Mouse (Mus musculus): ENCODE measurements at regions not wholly inside any gene's neighbourhood (a gene's known extent, or its start where the extent isn't known, plus 50 kb on each side); places are given as distances from the start of the nearest gene placed in this dataset.

DNA sequence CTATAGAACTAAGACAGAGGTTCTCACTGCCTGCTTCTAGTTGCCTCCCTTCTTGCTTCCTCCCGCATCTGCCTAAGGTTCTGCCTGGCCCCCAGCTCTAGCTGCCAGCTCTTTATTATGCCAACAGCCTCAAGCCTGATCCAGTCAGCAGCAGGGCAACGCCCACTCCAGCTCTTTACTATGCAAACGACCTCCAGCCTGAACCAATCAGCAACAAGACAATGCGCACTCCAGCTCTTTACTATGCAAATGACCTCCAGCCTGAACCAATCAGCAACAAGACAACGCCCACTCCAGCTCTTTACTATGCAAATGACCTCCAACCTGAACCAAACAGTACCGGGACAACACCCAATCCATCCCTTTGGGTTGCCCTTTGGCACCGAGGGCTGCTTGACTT lies 162.2 kb upstream of the Ank start:
- H3K4me1 ChIP-seq, result no peaks in the 10 kb centered on the region
- no peak overlapping the region for H3K4me2 ChIP-seq (replicated peaks)
- no peak for ATAC-seq (ENCODE audit: insufficient number of reproducible peaks, insufficient read depth, low FRiP score, low TSS enrichment)
- WGBS, result 57% methylated on average over 7 of the region's 7 CpGs
- H3K27ac ChIP-seq, result no peak overlapping the region
- H3K9me3 ChIP-seq, result no peaks in the 10 kb centered on the region
- H3K36me3 ChIP-seq, result no peaks in the 10 kb centered on the region
- no peaks in the 10 kb centered on the region for H3K27me3 ChIP-seq
- no peak overlapping the region for H3K4me3 ChIP-seq
- no peak overlapping the region for H3K9ac ChIP-seq

DNA sequence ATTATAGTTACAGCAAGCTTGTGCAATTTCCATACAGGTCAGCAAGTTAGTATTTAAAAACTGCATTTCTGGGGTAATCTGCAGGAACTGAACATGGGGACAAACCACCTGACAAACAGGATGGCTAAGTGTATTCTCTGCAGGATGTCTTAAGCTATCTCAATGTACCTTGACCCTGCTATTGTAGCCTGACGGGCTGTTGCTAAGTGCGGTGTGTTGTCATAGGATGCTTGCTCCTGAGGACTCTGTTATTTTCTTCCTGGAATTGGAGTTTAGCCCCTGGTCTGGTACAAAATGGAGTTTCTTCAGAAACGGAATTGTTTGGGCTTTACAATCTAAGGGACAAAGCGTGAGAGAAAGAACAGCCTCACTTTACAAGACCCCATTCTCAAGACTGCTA lies 161.4 kb upstream of the Ank start:
- H3K27ac ChIP-seq, result no peak overlapping the region
- no peaks in the 10 kb centered on the region for H3K9me3 ChIP-seq
- H3K27me3 ChIP-seq, result no peaks in the 10 kb centered on the region
- no peaks in the 10 kb centered on the region for H3K4me1 ChIP-seq
- no peak overlapping the region for H3K4me2 ChIP-seq (replicated peaks)
- no peaks in the 10 kb centered on the region for H3K36me3 ChIP-seq
- no peak for ATAC-seq (ENCODE audit: insufficient number of reproducible peaks, insufficient read depth, low FRiP score, low TSS enrichment)
- no peak overlapping the region for H3K4me3 ChIP-seq
- H3K9ac ChIP-seq, result no peak overlapping the region
- WGBS, result 91% methylated on average over 4 of the region's 4 CpGs

DNA sequence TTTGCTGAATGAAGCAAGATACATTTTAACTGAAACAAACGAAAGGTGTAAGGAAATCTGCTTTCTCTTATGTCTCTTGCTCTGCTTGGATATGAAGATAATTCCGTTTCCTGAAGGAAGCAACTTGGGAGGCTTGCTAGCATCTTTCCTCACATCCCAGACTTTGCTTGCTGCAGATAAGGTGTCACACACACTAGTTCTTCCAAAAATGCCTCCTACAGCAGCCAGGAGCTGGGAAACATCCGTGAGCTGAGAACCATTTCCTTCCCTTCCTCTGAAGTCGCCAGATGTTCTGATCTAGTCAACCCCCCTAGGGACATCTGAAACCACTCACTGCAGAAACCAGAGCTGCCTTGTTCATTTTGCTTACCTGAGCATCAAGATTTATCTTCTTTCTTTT lies 157.8 kb upstream of the Ank start:
- Histone ChIP-seq H3K9ac (no peak overlapping the region), H3K36me3 (no peaks in the 10 kb centered on the region), H3K27ac (no peak overlapping the region), H3K9me3 (no peaks in the 10 kb centered on the region), H3K4me2 (replicated peaks) (no peak overlapping the region), H3K27me3 (no peaks in the 10 kb centered on the region), H3K4me3 (no peak overlapping the region), H3K4me1 (no peaks in the 10 kb centered on the region)
- no peak for ATAC-seq (ENCODE audit: insufficient number of reproducible peaks, insufficient read depth, low FRiP score, low TSS enrichment)
- 49% methylated on average over 4 of the region's 4 CpGs for WGBS

DNA sequence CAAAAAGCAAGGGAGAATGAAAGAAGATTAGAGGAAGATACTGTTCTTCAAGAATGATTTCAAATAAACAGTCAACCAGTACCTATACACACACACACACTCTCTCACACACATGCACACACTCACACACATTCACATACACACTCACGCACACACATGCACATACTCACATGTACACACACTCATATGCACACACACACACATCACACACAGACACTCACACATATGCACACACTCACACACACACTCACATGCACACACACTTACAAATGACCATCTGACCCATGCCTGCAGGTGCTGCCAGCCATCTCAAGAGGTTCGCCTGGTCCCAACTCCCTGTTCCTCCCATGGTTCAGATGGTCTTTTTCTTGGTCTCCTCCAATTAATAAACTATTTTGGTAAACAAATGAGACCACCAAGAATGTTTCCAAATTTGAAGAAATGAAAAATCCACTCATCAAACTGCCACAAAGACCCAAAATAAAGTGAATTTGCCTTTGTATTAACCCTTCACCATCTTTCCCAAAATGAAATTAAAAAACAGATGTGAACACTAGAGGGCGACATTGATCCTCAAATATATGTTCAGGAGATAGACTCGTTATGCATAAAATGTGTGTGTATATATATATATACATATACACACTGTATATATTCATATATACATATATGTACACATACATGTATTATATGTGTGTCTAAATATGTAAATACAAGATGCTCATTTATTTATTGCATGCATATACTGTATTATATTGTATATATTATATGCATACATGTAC lies 150.3 kb upstream of the Ank start:
- no peaks in the 10 kb centered on the region for H3K4me1 ChIP-seq
- no peaks in the 10 kb centered on the region for H3K9me3 ChIP-seq
- no peak overlapping the region for H3K27ac ChIP-seq
- WGBS, result 49% methylated on average over 4 of the region's 4 CpGs
- no peak for ATAC-seq (ENCODE audit: insufficient number of reproducible peaks, insufficient read depth, low FRiP score, low TSS enrichment)
- H3K9ac ChIP-seq, result no peak overlapping the region
- H3K27me3 ChIP-seq, result no peaks in the 10 kb centered on the region
- no peak overlapping the region for H3K4me3 ChIP-seq
- H3K4me2 ChIP-seq (replicated peaks), result no peak overlapping the region
- no peaks in the 10 kb centered on the region for H3K36me3 ChIP-seq

DNA sequence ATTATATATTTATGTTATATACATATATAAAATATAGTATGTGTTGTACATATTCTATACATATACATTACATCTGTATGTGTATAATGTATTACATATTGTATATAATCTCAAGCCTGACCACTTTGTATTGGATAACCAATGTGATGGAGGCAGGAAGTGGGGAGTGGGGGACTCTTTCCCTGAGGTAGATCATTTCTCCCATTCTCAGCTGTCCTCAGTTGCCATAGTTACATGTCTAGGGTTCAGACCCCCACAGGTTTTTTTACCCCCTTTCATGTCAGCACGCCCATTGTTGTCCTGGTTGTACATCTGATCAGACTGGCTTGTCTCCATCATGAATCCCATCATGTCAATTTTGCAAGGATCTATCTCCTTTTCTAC lies 149.7 kb upstream of the Ank start:
- Histone ChIP-seq H3K9me3 (no peaks in the 10 kb centered on the region), H3K4me3 (no peak overlapping the region), H3K36me3 (no peaks in the 10 kb centered on the region), H3K4me1 (no peaks in the 10 kb centered on the region), H3K4me2 (replicated peaks) (no peak overlapping the region), H3K9ac (no peak overlapping the region), H3K27ac (no peak overlapping the region), H3K27me3 (no peaks in the 10 kb centered on the region)
- 77% methylated on average over 1 of the region's 1 CpGs for WGBS
- no peak for ATAC-seq (ENCODE audit: insufficient number of reproducible peaks, insufficient read depth, low FRiP score, low TSS enrichment)

DNA sequence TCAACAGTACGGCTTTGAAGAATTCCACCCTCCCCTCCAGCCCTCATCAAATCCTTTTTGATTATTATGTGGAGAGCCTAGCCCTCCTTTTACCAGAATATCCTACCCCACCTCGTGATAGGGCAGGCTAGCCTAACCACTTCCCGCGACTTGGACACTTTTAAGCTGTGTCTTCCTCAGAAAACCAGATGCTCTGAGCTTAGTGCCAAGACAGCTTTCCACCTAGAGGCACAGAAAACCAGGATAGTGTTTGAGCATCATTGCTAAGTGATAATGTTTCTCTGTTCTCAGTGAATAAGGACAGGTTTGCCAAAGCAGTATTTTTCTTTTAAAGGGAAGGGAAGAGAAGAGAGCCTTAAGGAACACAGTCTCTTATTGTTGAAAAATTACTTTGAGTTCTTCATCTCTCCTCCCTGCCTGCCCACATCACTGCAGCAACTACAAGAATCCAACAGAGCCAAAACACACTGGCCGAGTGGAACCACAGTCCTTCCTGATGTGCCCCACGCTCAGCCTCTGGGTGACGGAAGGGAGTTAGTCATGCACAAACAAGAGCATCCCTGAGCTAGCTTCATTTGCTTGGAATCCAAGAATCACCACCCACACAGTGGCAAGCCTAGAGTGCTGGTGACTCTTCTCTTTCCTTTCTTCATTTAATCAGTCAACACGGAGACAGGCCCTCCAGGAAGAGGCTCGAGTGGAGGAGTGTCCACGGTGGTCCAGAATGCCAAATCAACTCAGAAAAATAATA lies 144.4 kb upstream of the Ank start:
- H3K36me3 ChIP-seq, result no peaks in the 10 kb centered on the region
- no peak overlapping the region for H3K4me2 ChIP-seq (replicated peaks)
- 79% methylated on average over 10 of the region's 10 CpGs for WGBS
- no peaks in the 10 kb centered on the region for H3K9me3 ChIP-seq
- H3K4me1 ChIP-seq, result no peaks in the 10 kb centered on the region
- no peak for ATAC-seq (ENCODE audit: insufficient number of reproducible peaks, insufficient read depth, low FRiP score, low TSS enrichment)
- H3K27ac ChIP-seq, result no peak overlapping the region
- H3K4me3 ChIP-seq, result no peak overlapping the region
- no peak overlapping the region for H3K9ac ChIP-seq
- H3K27me3 ChIP-seq, result no peaks in the 10 kb centered on the region

DNA sequence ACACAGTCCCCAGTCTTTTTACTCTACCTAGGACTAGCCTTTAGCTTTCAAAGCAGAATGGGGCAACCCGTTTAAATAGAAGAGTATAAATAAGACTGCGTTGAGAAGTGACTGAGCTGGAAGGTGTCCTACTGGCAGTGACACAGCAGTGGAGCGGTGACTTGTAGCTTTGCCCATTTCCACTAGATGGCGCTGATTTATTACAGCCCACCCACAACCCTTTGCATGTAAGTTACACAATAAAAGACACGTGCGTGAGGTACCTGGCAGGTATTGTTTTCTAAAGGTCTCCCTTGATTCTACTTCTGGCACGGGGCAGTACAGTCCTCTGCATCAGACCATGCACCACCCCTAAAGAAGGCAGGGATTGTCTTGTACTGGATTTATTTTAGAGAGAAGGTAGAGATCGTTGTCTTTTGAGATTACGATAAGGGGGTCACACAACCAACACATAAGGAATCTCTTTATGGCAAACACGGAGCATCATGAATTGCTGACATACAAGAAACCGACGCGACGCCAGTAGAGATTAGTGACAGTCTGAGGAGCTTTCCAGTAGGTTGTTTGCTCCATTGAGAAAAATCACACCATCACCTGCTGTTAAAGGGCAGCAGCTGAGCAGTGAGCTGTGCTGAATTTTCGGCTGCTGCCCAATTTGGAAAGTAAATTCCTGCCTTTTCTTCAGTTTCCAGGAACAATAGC lies 140.5 kb upstream of the Ank start:
- H3K27me3 ChIP-seq, result no peaks in the 10 kb centered on the region
- no peak overlapping the region for H3K27ac ChIP-seq
- 0 out of 2 replicates have a peak, but pooled peaks have one; percentile 60 for ATAC-seq (ENCODE audit: insufficient number of reproducible peaks, insufficient read depth, low FRiP score, low TSS enrichment)
- no peaks in the 10 kb centered on the region for H3K4me1 ChIP-seq
- no peak overlapping the region for H3K4me2 ChIP-seq (replicated peaks)
- H3K4me3 ChIP-seq, result no peak overlapping the region
- H3K9me3 ChIP-seq, result no peaks in the 10 kb centered on the region
- 24% methylated on average over 15 of the region's 15 CpGs for WGBS
- no peak overlapping the region for H3K9ac ChIP-seq
- H3K36me3 ChIP-seq, result no peaks in the 10 kb centered on the region

DNA sequence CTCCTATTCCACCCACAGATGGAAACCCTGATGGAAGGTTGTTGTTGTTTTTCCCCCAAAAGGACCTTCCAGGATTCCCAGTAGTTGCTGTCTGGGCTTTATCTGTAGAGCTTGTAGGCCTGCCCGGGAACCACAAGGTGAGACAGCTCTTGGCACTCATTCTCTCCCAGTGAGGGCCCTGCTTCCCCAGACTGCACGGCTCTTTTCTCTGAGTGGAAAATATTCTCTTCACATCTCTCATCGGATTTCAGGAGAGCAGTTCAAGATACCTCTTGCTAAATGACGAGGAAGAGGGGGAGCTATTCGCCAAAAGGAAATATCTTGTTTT lies 140.0 kb upstream of the Ank start:
- 61% methylated on average over 5 of the region's 5 CpGs for WGBS
- no peaks in the 10 kb centered on the region for H3K9me3 ChIP-seq
- no peak overlapping the region for H3K4me2 ChIP-seq (replicated peaks)
- no peaks in the 10 kb centered on the region for H3K27me3 ChIP-seq
- no peak overlapping the region for H3K4me3 ChIP-seq
- H3K36me3 ChIP-seq, result no peaks in the 10 kb centered on the region
- H3K9ac ChIP-seq, result no peak overlapping the region
- no peak for ATAC-seq (ENCODE audit: insufficient number of reproducible peaks, insufficient read depth, low FRiP score, low TSS enrichment)
- H3K27ac ChIP-seq, result no peak overlapping the region
- no peaks in the 10 kb centered on the region for H3K4me1 ChIP-seq

DNA sequence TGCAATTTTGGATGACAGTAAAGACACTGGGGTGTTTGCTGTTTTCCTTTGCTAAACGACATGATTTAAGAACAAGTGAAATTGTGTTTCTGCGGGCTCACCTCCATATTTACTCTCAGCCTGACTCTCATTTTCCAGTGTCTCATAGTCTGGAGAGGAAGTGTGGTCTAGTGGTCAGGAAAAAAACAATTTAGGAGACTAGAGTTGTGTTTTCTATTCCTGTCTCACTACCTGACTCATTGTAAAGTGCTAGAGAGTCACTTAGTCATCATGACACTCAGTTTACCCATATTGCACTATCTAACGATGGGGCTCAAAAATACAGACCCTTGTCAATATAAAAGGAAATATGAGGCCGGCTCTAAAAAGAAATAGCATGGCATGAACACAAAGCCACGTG lies 138.7 kb upstream of the Ank start:
- Histone ChIP-seq H3K4me3 (no peak overlapping the region), H3K36me3 (no peaks in the 10 kb centered on the region), H3K9ac (no peak overlapping the region), H3K27ac (no peak overlapping the region), H3K4me2 (replicated peaks) (no peak overlapping the region), H3K27me3 (no peaks in the 10 kb centered on the region), H3K9me3 (no peaks in the 10 kb centered on the region), H3K4me1 (no peaks in the 10 kb centered on the region)
- no peak for ATAC-seq (ENCODE audit: insufficient number of reproducible peaks, insufficient read depth, low FRiP score, low TSS enrichment)
- 83% methylated on average over 5 of the region's 5 CpGs for WGBS

DNA sequence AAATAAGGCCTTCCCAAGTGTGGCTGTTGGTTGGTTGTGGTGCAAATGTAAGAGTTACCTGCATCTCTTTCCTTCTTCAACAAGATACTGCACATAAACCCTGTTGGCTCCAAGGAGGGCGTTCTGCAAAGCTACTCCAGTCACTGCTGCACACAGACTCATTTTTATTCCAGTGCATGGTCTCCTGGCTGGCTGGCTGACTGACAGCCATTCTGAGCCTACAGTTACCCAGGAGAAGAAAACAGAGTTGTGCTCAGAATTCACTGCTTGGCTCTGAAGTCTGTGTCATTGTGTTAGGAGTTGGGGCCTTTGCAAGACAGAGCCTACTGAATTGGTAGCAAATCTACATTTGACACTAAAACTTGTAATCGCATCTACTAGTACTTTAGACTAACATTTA lies 138.0 kb upstream of the Ank start:
- no peak overlapping the region for H3K27ac ChIP-seq
- H3K4me3 ChIP-seq, result no peak overlapping the region
- no peaks in the 10 kb centered on the region for H3K27me3 ChIP-seq
- 89% methylated on average over 2 of the region's 2 CpGs for WGBS
- no peak overlapping the region for H3K9ac ChIP-seq
- H3K4me2 ChIP-seq (replicated peaks), result no peak overlapping the region
- no peaks in the 10 kb centered on the region for H3K36me3 ChIP-seq
- no peaks in the 10 kb centered on the region for H3K9me3 ChIP-seq
- no peak for ATAC-seq (ENCODE audit: insufficient number of reproducible peaks, insufficient read depth, low FRiP score, low TSS enrichment)
- H3K4me1 ChIP-seq, result no peaks in the 10 kb centered on the region

DNA sequence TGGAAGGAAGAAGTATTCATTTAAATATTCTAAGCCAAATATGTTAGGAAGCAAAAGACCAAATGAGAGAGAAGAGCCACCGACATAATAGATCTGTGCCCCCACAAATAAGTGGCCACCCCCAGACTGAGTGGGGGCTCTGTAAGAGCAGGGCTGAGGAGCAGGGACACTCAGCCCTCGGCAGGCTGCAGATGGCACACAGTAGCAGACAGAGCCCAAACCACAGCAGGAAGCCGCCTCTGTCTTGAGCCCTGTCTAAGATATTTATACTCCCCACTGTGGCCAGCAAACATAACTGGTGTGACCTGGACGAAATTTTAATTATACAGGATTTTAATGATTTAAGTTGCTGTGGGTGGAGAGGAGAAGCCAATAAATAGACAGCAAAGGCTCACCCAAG lies 126.4 kb upstream of the Ank start:
- Histone ChIP-seq H3K9ac (no peak overlapping the region), H3K4me3 (no peak overlapping the region), H3K4me1 (no peaks in the 10 kb centered on the region), H3K36me3 (no peaks in the 10 kb centered on the region), H3K27me3 (no peaks in the 10 kb centered on the region), H3K4me2 (replicated peaks) (no peak overlapping the region), H3K27ac (no peak overlapping the region), H3K9me3 (no peaks in the 10 kb centered on the region)
- no peak for ATAC-seq (ENCODE audit: insufficient number of reproducible peaks, insufficient read depth, low FRiP score, low TSS enrichment)
- WGBS, result 70% methylated on average over 4 of the region's 4 CpGs

DNA sequence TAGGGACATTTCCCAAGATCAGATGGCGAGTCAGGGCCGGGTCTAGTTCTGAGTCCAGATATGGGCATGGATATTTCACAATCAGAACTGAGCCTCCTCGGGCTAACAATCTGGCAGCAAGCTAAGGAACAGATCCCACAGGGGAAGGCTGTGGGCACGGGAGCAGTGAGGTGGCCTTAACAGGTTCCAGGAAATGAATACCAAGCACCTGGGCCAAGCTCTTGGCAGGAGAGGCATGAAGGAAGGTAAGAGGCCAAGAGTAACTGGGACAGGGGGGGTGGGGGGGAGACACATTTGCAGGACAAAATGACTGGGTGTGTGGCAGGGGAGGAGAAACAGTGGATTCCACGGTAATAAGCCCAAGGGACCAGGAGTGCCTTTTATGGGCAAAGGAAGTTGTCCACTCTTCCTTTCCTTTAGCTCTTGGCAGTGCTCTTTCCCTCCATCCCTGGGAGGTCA lies 124.9 kb upstream of the Ank start:
- whole genome bisulfite sequencing, result 68% methylated on average over 5 of the region's 5 CpGs
- ATAC-seq (ENCODE audit: insufficient number of reproducible peaks, insufficient read depth, low FRiP score, low TSS enrichment), result no peak

More for the DNA sequence above, 124.9 kb upstream of the Ank start:
- Histone ChIP-seq H3K9ac (no peak overlapping the region), H3K9me3 (0 out of 2 replicates have a peak, but pooled peaks cover 5% of the 10 kb centered on the region), H3K4me3 (no peak overlapping the region), H3K36me3 (no peaks in the 10 kb centered on the region), H3K4me2 (replicated peaks) (no peak overlapping the region), H3K4me1 (no peaks in the 10 kb centered on the region), H3K27ac (no peak overlapping the region), H3K27me3 (no peaks in the 10 kb centered on the region)
